Mouse (Mus musculus) heart, embryonic 15.5 days (tissue): ENCODE measurements at regions not wholly inside any gene's neighbourhood (a gene's known extent, or its start where the extent isn't known, plus 50 kb on each side); places are given as distances from the start of the nearest gene placed in this dataset.
"Not testable (repeated sequence)": the region's sequence is repeated elsewhere in the genome, so short reads cannot be mapped to it uniquely, and the experiment has no call there.

ENCODE experiments used
- ATAC-seq: fragments of 200-750 bp; cut with Nextera tagmentation; replicated peaks from 2 replicates; pipeline ENCODE4 v1.8.0; 2017; ENCODE audit warnings: low read depth, moderate TSS enrichment; ENCODE audit not compliant: insufficient number of reproducible peaks, insufficient read depth, low FRiP score
- H3K27ac ChIP-seq: fragments of 300-500 bp; sonication (generic); 2 replicates; pipeline ENCODE4 v1.5.1; 2015; ENCODE audit warnings: mild to moderate bottlenecking, inconsistent platforms
- H3K27me3 ChIP-seq: fragments of 300-500 bp; sonication (generic); 2 replicates; pipeline ENCODE4 v1.6.1; 2015; ENCODE audit warnings: inconsistent platforms
- H3K36me3 ChIP-seq: fragments of 300-500 bp; sonication (generic); 2 replicates; pipeline ENCODE4 v1.6.1; 2015; ENCODE audit warnings: mild to moderate bottlenecking, inconsistent platforms
- H3K4me1 ChIP-seq: fragments of 300-500 bp; sonication (generic); replicated peaks from 2 replicates; pipeline ENCODE4 v1.6.1; 2015; ENCODE audit warnings: inconsistent platforms
- H3K4me2 ChIP-seq: fragments of 300-500 bp; sonication (generic); 2 replicates; pipeline ENCODE4 v1.6.1; 2015; ENCODE audit warnings: inconsistent platforms, mild to moderate bottlenecking, moderate library complexity
- H3K4me3 ChIP-seq: fragments of 300-500 bp; sonication (generic); 2 replicates; pipeline ENCODE4 v1.5.1; 2015; ENCODE audit warnings: mild to moderate bottlenecking, inconsistent platforms
- H3K9ac ChIP-seq: fragments of 300-500 bp; sonication (generic); 2 replicates; pipeline ENCODE4 v1.6.1; 2015; ENCODE audit warnings: mild to moderate bottlenecking, inconsistent platforms
- H3K9me3 ChIP-seq: fragments of 300-500 bp; sonication (generic); replicated peaks from 2 replicates; pipeline ENCODE4 v1.6.1; 2016; ENCODE audit warnings: inconsistent platforms
- WGBS: fragments of 180-500 bp; shearing (Covaris S2); methylation state at CpG from one replicate; pipeline ENCODE4 v1.1.7; 2015; ENCODE audit warnings: mixed read lengths; 5-methylcytosine and 5-hydroxymethylcytosine counted together

- no peak for ATAC-seq
- Histone ChIP-seq H3K27ac (no peak overlapping the region), H3K4me1 (0 out of 2 replicates have a peak, but pooled peaks cover 2% of the 10 kb centered on the region), H3K36me3 (no peaks in the 10 kb centered on the region), H3K4me3 (no peak overlapping the region), H3K9me3 (no peaks in the 10 kb centered on the region), H3K27me3 (no peaks in the 10 kb centered on the region), H3K4me2 (no peak overlapping the region), H3K9ac (no peak overlapping the region)
- 93% methylated on average over 2 of the region's 2 CpGs for WGBS
These were observed 364.3 kb downstream of the Tox3 start for GRCm38 (mm10) chr8:89983859-89984258.

DNA sequence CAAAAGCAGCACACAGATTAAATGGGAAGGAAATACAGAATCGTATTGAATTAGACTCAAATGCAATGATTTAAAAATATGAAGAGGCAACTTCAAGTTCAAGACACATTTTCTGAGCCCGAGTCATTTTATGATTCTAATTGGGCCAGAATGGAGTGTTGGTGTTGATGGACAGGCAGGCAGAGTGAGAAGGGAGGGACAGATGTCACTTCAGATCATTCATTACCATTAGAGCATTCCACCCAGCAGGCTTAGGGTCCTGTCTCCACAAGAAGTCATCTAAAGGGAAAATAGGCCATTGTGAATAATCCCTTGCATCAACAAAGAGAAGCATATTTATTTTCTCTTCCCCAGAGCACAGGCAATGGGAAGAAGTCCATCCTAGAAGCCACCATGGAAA is 365.6 kb downstream of the Tox3 start:
- no peaks in the 10 kb centered on the region for H3K27me3 ChIP-seq
- H3K4me3 ChIP-seq: no peak overlapping the region
- WGBS: 70% methylated on average over 2 of the region's 2 CpGs
- H3K4me2 ChIP-seq: no peak overlapping the region
- ATAC-seq: no peak
- no peaks in the 10 kb centered on the region for H3K9me3 ChIP-seq
- H3K36me3 ChIP-seq: no peaks in the 10 kb centered on the region
- 0 out of 2 replicates have a peak, but pooled peaks cover 2% of the 10 kb centered on the region for H3K4me1 ChIP-seq
- H3K9ac ChIP-seq: no peak overlapping the region
- no peak overlapping the region for H3K27ac ChIP-seq

- Histone ChIP-seq H3K4me1 (0 out of 2 replicates have a peak, but pooled peaks cover 2% of the 10 kb centered on the region), H3K4me2 (no peak overlapping the region), H3K9me3 (no peaks in the 10 kb centered on the region), H3K27ac (no peak overlapping the region), H3K27me3 (no peaks in the 10 kb centered on the region), H3K4me3 (no peak overlapping the region), H3K9ac (no peak overlapping the region), H3K36me3 (no peaks in the 10 kb centered on the region)
- ATAC-seq: no peak
- 73% methylated on average over 2 of the region's 2 CpGs for WGBS
These were observed 366.8 kb downstream of the Tox3 start for GRCm38 (mm10) chr8:89981320-89981719.

- Histone ChIP-seq H3K9me3 (no peaks in the 10 kb centered on the region), H3K9ac (no peak overlapping the region), H3K4me3 (no peak overlapping the region), H3K36me3 (no peaks in the 10 kb centered on the region), H3K4me2 (no peak overlapping the region), H3K4me1 (0 out of 2 replicates have a peak, but pooled peaks cover 2% of the 10 kb centered on the region), H3K27me3 (no peaks in the 10 kb centered on the region), H3K27ac (no peak overlapping the region)
- 62% methylated on average over 4 of the region's 4 CpGs for WGBS
- no peak for ATAC-seq
These were observed 367.7 kb downstream of the Tox3 start for GRCm38 (mm10) chr8:89980441-89980840.

DNA sequence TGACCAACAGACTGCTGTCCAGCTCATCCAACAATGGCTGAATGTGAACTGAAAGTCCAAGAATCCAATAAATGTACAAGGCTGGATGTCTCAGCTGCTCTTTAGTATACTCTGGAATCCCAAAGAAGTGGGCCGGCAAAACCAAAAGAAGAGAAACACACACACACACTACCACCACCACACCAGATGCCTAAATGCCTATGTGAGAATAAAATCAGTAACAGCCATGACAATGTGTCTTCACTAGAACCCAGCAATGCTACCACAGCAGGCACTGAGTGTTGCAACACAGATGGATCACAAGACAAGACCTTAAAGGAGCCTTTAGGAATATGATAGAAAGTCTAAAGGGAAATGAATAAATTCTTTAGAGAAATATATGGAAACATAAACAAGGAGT is 385.3 kb downstream of the Tox3 start:
- WGBS: 96% methylated on average over 1 of the region's 1 CpGs
- Histone ChIP-seq H3K9me3 (no peaks in the 10 kb centered on the region), H3K27ac (no peak overlapping the region), H3K4me2 (no peak overlapping the region), H3K4me1 (no peaks in the 10 kb centered on the region), H3K27me3 (no peaks in the 10 kb centered on the region), H3K4me3 (no peak overlapping the region), H3K36me3 (no peaks in the 10 kb centered on the region), H3K9ac (no peak overlapping the region)
- no peak for ATAC-seq

GRCm38 (mm10) chr8:89957486-89957885 is 390.7 kb downstream of the Tox3 start:
- Histone ChIP-seq H3K36me3 (no peaks in the 10 kb centered on the region), H3K27me3 (no peaks in the 10 kb centered on the region), H3K9ac (no peak overlapping the region), H3K4me3 (no peak overlapping the region), H3K27ac (no peak overlapping the region), H3K4me2 (no peak overlapping the region), H3K9me3 (no peaks in the 10 kb centered on the region), H3K4me1 (peaks cover 6% of the 10 kb centered on the region)
- no peak for ATAC-seq

DNA sequence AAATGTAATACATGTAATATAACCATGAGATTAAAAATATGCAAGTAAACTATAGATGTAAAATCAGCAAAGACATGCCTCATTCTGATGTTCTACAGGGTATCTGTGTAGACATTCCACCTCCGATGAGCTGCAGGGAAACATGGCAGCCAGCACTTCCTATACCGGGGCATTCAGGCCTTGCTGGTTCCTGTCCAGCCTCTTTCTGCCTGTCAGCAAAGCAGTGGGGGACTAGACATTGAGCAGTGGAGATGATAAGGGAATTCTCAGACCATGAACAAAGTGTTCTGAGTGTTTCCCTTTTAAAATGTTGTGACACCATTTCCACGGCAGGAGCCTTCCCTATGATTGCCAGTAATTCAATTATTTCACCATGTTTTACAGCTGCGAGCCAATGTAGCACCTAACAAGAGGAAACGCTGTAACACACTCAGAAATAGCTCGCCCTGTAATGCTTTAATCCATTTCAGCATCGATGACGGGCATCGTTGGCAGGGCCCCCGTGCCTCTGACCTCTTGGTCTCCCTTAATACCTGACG is 391.6 kb downstream of the Tox3 start:
- 35% methylated on average over 11 of the region's 11 CpGs for WGBS

DNA sequence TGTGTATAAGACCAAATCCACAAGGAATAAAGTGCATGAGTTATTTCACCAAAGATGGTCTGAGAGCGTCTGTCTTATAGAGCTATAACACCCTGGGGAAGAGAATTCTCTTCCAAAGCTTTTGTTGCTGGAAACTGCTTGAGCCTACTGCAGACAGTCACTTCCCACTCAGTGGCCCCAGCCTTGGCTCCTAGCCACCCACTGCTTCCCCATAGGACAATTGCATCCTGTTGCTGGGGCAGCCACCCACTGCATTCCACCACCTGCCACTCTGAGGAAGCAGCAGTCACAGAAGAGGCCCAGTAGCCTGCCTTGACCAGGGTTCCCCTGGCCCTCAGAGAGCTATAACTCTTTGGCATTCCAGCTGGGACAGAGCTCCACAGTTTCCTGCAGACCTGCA is 409.3 kb downstream of the Tox3 start:
- 69% methylated on average over 1 of the region's 1 CpGs for WGBS
- Histone ChIP-seq H3K4me2 (no peak overlapping the region), H3K9ac (no peak overlapping the region), H3K27ac (no peak overlapping the region), H3K9me3 (no peaks in the 10 kb centered on the region), H3K4me1 (peaks cover 5% of the 10 kb centered on the region; the same call in 1 of the 2 replicates), H3K36me3 (no peaks in the 10 kb centered on the region), H3K27me3 (no peaks in the 10 kb centered on the region), H3K4me3 (no peak overlapping the region)
- no peak; the same call in 1 of the 2 replicates for ATAC-seq

More for the DNA sequence above, 391.6 kb downstream of the Tox3 start:
- 0 out of 2 replicates have a peak overlapping the region, but pooled peaks have one; percentile 13 for H3K4me2 ChIP-seq
- H3K4me1 ChIP-seq: peaks cover 6% of the 10 kb centered on the region
- no peaks in the 10 kb centered on the region for H3K27me3 ChIP-seq
- H3K27ac ChIP-seq: peak overlapping the region; percentile 69
- H3K9ac ChIP-seq: no peak overlapping the region
- H3K36me3 ChIP-seq: no peaks in the 10 kb centered on the region
- no peaks in the 10 kb centered on the region; the same call in 1 of the 2 replicates for H3K9me3 ChIP-seq
- peak; percentile 84 for ATAC-seq
- H3K4me3 ChIP-seq: no peak overlapping the region

DNA sequence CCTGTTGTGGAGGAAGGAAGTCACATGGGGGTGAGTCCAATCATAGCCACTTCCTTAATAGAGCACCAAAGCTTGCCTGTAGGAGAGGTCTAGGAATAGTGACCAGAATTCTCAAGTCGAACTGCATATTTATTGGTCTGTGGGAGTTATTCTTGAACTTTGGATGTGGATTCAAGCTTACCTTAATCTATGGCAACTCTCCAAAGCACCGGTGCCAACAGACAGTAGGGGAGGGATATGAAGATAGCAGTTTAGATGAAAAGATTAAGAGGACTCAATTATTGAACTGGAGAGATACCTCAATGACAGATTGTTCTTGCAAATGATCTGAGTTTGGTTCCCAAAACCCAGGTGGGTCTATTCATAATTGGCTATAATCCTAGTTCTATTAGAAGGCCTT is 413.6 kb downstream of the Tox3 start:
- Histone ChIP-seq H3K36me3 (no peaks in the 10 kb centered on the region), H3K4me1 (peaks cover 5% of the 10 kb centered on the region; the same call in 1 of the 2 replicates), H3K9me3 (no peaks in the 10 kb centered on the region), H3K4me3 (no peak overlapping the region), H3K9ac (no peak overlapping the region), H3K4me2 (no peak overlapping the region), H3K27me3 (no peaks in the 10 kb centered on the region), H3K27ac (no peak overlapping the region)
- ATAC-seq: no peak
- 90% methylated on average over 2 of the region's 2 CpGs for WGBS

DNA sequence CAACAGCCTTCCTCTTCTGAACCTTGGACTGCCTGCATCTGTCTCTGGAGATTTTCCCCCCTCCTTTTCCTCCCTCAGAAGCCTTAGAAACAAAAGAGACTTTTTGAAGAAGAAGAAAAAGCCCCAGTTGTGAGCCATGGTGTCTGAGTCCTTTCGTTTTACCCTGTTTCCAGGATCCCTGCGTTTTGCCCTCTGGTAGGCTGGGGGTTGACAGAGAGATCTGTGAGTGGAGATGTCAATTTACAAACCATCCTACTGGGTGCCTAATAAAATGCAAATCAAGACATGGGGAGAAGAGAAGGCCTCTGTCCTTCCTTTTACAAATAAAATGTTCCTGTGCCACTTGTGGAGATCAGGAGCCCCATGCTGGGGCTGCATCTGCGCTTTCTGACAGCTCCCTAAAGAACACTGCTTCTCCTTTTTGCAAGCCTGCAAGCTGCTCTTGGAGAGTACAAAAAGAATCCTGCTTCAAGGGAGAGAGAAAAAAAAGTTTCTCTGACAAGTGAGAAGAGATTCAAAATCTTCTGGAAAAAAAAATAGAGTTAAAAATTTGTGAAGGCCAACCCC is 421.4 kb downstream of the Tox3 start:
- no peak overlapping the region for H3K4me2 ChIP-seq
- no peak overlapping the region for H3K9ac ChIP-seq
- WGBS: 38% methylated on average over 3 of the region's 3 CpGs
- H3K36me3 ChIP-seq: no peaks in the 10 kb centered on the region
- no peak overlapping the region for H3K27ac ChIP-seq
- H3K4me3 ChIP-seq: no peak overlapping the region
- no peaks in the 10 kb centered on the region for H3K27me3 ChIP-seq
- no peaks in the 10 kb centered on the region for H3K9me3 ChIP-seq
- no peak for ATAC-seq
- no peaks in the 10 kb centered on the region for H3K4me1 ChIP-seq

DNA sequence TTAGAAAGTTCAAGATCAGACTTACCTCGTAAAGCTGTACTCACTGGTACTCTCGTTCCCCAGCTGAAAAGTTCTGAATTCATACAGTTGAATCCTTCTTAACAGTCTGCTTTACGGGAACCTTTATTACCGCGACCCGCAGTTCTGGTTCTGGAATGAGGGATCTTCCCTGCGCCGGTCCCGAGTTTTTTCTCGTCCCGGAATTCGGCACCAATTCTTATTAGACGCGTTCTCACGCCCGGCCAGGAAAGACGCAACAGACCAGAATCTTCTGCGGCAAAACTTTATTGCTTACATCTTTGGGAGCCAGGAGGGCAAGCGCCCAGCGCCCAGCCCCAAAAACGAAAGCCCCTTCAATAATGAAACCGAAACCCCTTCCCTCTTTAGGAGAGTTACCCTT is 423.4 kb downstream of the Tox3 start:
- not testable (repeated sequence) for H3K4me1 ChIP-seq, H3K9me3 ChIP-seq, H3K27me3 ChIP-seq, H3K4me2 ChIP-seq, ATAC-seq, H3K27ac ChIP-seq, H3K4me3 ChIP-seq, H3K36me3 ChIP-seq, H3K9ac ChIP-seq
- 99% methylated on average over 13 of the region's 22 CpGs for WGBS

DNA sequence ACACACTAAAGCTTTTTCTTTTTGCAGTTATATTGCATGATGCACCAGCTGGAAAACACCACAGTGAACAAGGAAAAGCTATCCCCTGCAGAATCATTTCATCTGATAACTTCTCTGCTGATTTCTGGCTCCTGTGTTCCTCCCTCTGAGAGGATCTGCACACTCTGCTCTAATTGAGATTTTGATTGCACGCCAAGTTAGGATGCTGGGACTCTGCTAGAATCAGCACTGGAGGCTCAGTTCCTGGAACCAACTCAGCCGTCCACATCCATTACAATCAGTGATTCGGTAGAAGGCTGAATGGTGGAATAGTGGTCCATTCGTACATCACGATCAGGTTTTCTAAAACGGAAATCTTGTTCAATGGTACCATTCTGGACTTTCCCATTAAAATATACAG is 434.1 kb downstream of the Tox3 start:
- Histone ChIP-seq H3K27me3 (no peaks in the 10 kb centered on the region), H3K27ac (no peak overlapping the region), H3K9ac (no peak overlapping the region), H3K4me2 (no peak overlapping the region), H3K4me3 (no peak overlapping the region), H3K4me1 (no peaks in the 10 kb centered on the region), H3K9me3 (no peaks in the 10 kb centered on the region), H3K36me3 (no peaks in the 10 kb centered on the region)
- 84% methylated on average over 6 of the region's 6 CpGs for WGBS
- no peak for ATAC-seq
